ENCODE assay signal across 25 mouse cellular contexts in the genomic region with DNA sequence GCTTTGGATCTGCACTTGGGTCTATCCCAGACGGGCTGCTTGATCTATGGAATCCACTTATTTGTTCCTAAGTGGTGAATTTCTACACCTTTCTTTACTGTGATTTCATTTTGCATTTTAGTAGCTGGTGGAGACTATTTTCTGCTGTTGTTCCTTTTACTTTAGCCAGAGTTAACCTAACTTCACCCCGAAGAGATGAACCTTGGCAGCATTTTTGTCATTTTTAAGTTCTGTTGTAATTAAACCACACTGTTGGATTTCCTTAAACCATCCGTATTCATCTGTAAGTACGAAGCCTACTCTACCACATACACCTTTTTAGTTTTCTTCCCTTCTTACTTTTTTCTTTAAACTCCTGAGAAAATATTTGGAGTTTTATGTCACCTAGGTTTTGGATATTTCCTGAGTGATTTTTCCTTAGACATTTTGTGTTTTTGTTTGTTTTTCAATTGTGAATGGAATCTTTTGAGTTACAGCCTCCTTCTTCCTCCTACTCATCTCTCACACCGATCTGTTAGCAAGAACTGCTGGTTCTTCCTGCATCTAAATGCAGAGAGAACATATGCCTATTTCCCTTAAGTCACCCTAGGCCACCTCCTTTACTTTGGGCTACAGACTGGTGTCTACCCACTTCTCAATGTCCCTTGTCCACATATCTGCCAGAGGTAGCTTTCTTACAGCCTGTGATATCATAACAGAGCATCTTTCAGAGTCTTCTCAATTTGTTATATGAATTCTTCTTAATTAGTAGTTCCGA. TPM values are rescaled to one million over a fixed set of nuclear protein-coding genes. Genes with fewer than 3 reads are reported as not detected.
DNase-seq lines count a peak whose midpoint lies in the region; ATAC-seq and TF ChIP-seq lines count a peak whose summit lies in the region.
"Had no signal": no experiment of that assay in that cellular context is flagged by ENCODE, and none has a peak within 500 bp of the region (broad histone marks: within the 10 kb centered on the region; RNA-seq: fewer than 3 reads in every experiment).

No protein-coding gene starts in this region.

- CTCF ChIA-PET in Patski (lab: Charles Lee), result interaction anchor here (1.1 to 1.3 kb wide), 3 partner anchors 28 to 49 kb away, joined by 3 to 4 read pairs (median 4); no protein-coding TSS in a partner anchor

- H3K27me3 ChIP-seq in Patski, result no peaks in the 10 kb centered on the region
- no peaks in the 10 kb centered on the region for H3K27me3 ChIP-seq in stomach, postnatal 0 days (ENCODE audit: control insufficient read depth, insufficient read depth, low read length)
- H3K27me3 ChIP-seq: CH12.LX; embryonic facial prominence, embryonic 12.5 days; forebrain, embryonic 13.5 days; forebrain, embryonic 15.5 days had no signal

- no peak for DNase-seq in frontal cortex, postnatal 14 days (ENCODE audit: low spot score in 2 of 2)
- DNase-seq in kidney, adult 9 months, result peak; percentile 59
- no peak for DNase-seq in kidney, postnatal 36 days
- DNase-seq in Patski (ENCODE audit: low read depth, low spot score), result no peak
- DNase-seq in stomach, postnatal 0 days (ENCODE audit: low spot score), result no peak
- DNase-seq in embryo, embryonic 9.5 days (ENCODE audit: extremely low spot score), result no peak
- DNase-seq: adrenal gland, adult 2 months; adrenal gland, postnatal 10 days; adrenal gland, postnatal 25 days; B cell, adult 2 months; cerebellum, adult 11-12 months; cerebellum, adult 2 months; cerebellum, adult 9-10 months; cerebellum, postnatal 10 days; cerebellum, postnatal 25 days; embryo, embryonic 11 days; forebrain, postnatal 0 days had no signal

- 69% methylated on average over 6 of the region's 6 CpGs for WGBS in stomach, postnatal 0 days

- no peak overlapping the region for H3K4me3 ChIP-seq in stomach, postnatal 0 days (ENCODE audit: low read depth, low read length)
- H3K4me3 ChIP-seq: embryonic facial prominence, embryonic 10.5 days; embryonic facial prominence, embryonic 12.5 days; forebrain, embryonic 13.5 days; forebrain, embryonic 15.5 days had no signal

- H3K27ac ChIP-seq in stomach, postnatal 0 days (replicated peaks), result peak overlapping the region; percentile 49; the same call in 1 of the 2 replicates
- H3K27ac ChIP-seq: embryonic facial prominence, embryonic 10.5 days; embryonic facial prominence, embryonic 12.5 days; forebrain, embryonic 13.5 days; forebrain, embryonic 15.5 days had no signal

- peak; percentile 97 for ATAC-seq in frontal cortex, adult (ENCODE audit: low TSS enrichment)
- ATAC-seq in Patski, result peak; percentile 46
- no peak for ATAC-seq in stomach, postnatal 0 days (ENCODE audit: low FRiP score, low TSS enrichment)
- ATAC-seq: CD4-positive, CD25-positive, alpha-beta regulatory T cell, adult 4 months; forebrain, embryonic 13.5 days; forebrain, embryonic 15.5 days; forebrain, postnatal 0 days had no signal

- no peaks in the 10 kb centered on the region for H3K4me1 ChIP-seq in stomach, postnatal 0 days (replicated peaks; ENCODE audit: control insufficient read depth, insufficient read depth)
- H3K4me1 ChIP-seq: embryonic facial prominence, embryonic 10.5 days; embryonic facial prominence, embryonic 12.5 days; forebrain, embryonic 13.5 days; forebrain, embryonic 15.5 days had no signal

- H3K9ac ChIP-seq in stomach, postnatal 0 days (ENCODE audit: low read length), result no peak overlapping the region
- H3K9ac ChIP-seq: embryonic facial prominence, embryonic 12.5 days; forebrain, embryonic 13.5 days; forebrain, embryonic 15.5 days; forebrain, postnatal 0 days had no signal

- no peak for TF ChIP-seq CTCF in Patski (IDR thresholded peaks at IDR 0.05)
- TF ChIP-seq CTCF in stomach, postnatal 0 days (IDR thresholded peaks at IDR 0.05; ENCODE audit: low read depth), result no peak

- H3K9me3 ChIP-seq in stomach, postnatal 0 days (ENCODE audit: control insufficient read depth, low read length), result no peaks in the 10 kb centered on the region
- H3K9me3 ChIP-seq: embryonic facial prominence, embryonic 10.5 days; embryonic facial prominence, embryonic 12.5 days; forebrain, embryonic 13.5 days; forebrain, embryonic 15.5 days; G1E had no signal

- in situ Hi-C loops in Patski (cut with MboI; ENCODE audit: low pct_unique_long_range_greater_than_20kb), result no loop called here

- no peaks in the 10 kb centered on the region for H3K36me3 ChIP-seq in stomach, postnatal 0 days (ENCODE audit: control insufficient read depth, insufficient read depth, low read length)
- H3K36me3 ChIP-seq: embryonic facial prominence, embryonic 10.5 days; embryonic facial prominence, embryonic 12.5 days; forebrain, embryonic 15.5 days; G1E had no signal

- no peak for TF ChIP-seq EP300 in stomach, postnatal 0 days (optimal IDR thresholded peaks at IDR 0.05)

- no peak overlapping the region for H3K4me2 ChIP-seq in stomach, postnatal 0 days (replicated peaks; ENCODE audit: low read depth)
- H3K4me2 ChIP-seq: embryonic facial prominence, embryonic 12.5 days; forebrain, embryonic 13.5 days; forebrain, embryonic 15.5 days had no signal

- POLR2A ChIA-PET in Patski (lab: Charles Lee), result interaction anchor here (0.6 kb wide), 1 partner anchor 8 kb away, joined by 3 read pairs; no protein-coding TSS in a partner anchor

RNA-seq across cellular contexts. Expression of gene Pou3f3, which starts 54.1 kb away (rescaled TPM):
- 36.5 TPM for polyA plus RNA-seq in Patski (2021)
- polyA plus RNA-seq in stomach, postnatal 0 days (2015; fragmentation: Nextera tagmentation; extraction: Ambion mirVana), result 0.02 TPM in 1 of 2 replicates, not detected in the other
- polyA plus RNA-seq: G1E had no signal

Comparison
In these comparisons a context has a peak if more than half of its experiments do, and no peak if none do; other contexts are left out.
1. RNA of gene Pou3f3, which starts 54.1 kb away (polyA plus RNA-seq): 36.5 TPM in Patski (single experiment); 0.02 TPM in stomach, postnatal 0 days; every median in the first group is over 10 times any median in the second.